Mouse (Mus musculus) spleen, adult 2 months (tissue): ENCODE measurements around the gene Mycl.

Experiments
- CTCF ChIP-seq: fragments of 200-500 bp; IDR thresholded peaks from 2 replicates; pipeline ENCODE4 v1.5.1; 2011; ENCODE audit warnings: mild to moderate bottlenecking, inconsistent platforms; ENCODE audit not compliant: insufficient read depth, insufficient read length, insufficient replicate concordance; ENCODE audit errors: extremely low read depth
- POLR2A ChIP-seq: fragments of 200-500 bp; IDR thresholded peaks from 2 replicates; pipeline ENCODE4 v1.6.1; 2011; ENCODE audit warnings: low read depth, low read length, inconsistent platforms

GRCm38 (mm10) chr4:123013346-123013945 lies 18.0 kb downstream of the Mycl start:
- TF ChIP-seq CTCF, result no peak
- TF ChIP-seq POLR2A, result no peak
